Mouse (Mus musculus) kidney, adult 9 months (tissue): ENCODE results near the gene Ces1f.
A peak's percentile ranks its signal among the peaks of the same experiment; 100 is the strongest.
"Not testable (repeated sequence)": the region's sequence is repeated elsewhere in the genome, so short reads cannot be mapped to it uniquely, and the experiment has no call there.

ENCODE experiments used
- DNase-seq: peaks from one replicate; pipeline ENCODE4 v3.0.0; 2022

The Ces1f gene

DNA sequence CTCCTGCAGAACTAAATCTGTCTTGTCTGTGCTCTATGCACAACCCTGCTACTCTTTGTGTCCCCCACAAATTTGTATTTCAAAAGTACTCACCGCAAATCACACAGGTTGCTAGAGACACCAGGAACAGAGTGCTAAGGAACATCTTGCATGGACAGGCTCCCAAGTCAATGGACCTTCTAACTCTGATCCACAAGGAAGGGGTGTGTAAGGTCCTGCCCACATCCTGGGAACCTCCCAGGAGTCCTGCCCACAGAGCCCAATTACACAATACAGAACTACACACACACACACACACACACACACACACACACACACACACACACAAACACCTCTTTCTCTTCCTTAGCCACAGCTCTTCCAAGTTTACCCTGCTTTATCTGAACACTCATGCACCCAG, at the start of gene Ces1f:
TSS of gene Ces1f (minus strand) at position 192 of the 400 bp plus-strand sequence.
- peak; percentile 78 for DNase-seq

DNA sequence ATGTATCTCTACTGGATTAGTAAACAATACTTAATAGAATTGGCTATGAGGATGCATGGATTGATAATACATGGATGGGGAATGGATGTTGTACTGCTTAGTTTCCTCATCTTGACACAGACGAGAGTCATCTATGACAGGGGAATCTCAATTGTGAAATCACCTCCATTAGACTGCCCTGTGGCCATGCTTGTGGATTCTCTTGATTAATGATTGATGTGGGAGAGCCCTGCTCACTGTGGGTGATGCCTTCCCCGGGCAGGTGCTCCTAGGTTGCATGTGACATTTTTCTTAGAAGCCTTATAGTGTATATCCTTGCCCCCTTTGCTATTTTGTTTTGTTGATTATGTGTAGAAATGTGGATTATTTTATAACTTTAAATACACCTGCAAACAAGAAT, 45.6 kb upstream of the Ces1f start:
- peak; percentile 67 for DNase-seq

DNA sequence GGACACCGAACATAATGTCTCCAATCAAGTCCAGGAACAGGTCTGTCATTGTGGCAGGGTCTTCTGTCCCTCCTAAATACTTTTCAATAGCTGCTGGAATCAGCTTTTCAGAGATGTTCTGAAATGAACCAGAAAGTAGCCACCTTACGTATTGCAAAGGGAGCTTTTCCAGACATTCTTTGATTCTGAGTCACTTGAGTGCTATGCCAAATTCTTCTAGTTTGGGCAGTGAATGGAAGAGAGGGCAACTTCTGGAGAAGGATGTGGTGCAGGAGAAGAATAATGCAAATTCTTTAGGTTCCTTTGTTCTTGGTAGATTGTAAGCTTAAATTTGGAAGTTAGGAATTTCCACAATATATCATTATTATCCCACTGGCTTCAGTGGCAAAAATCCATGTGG, 37.5 kb upstream of the Ces1f start:
- DNase-seq = no peak

DNA sequence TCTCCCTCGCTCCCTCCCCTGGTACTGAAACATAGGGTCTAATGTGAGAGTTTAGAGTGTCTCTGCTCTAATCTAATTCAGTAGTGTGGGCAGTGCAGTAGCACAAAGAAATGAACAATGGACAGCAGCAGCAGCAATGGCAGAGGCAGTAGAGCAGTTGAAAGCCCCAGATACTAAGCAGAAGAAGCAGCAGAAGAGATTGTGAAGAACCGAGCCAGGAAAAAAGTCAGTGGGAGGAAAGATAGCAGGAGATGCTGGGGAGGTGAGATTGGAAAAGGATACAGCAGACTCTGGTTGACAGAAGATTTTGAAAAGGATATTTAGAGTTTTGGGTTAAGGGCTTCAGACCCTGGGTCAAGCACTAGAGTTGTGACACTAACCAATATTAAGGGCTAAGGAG, 36.0 kb upstream of the Ces1f start:
- no peak for DNase-seq

GRCm38 (mm10) chr8:93283896-93284295, 4.3 kb upstream of the Ces1f start:
- DNase-seq = no peak

- no peak for DNase-seq
Measured at GRCm38 (mm10) chr8:93282349-93282748, 2.8 kb upstream of the Ces1f start.

GRCm38 (mm10) chr8:93278176-93278805, 1.3 kb downstream of the Ces1f start:
- peak; percentile 82 for DNase-seq

DNA sequence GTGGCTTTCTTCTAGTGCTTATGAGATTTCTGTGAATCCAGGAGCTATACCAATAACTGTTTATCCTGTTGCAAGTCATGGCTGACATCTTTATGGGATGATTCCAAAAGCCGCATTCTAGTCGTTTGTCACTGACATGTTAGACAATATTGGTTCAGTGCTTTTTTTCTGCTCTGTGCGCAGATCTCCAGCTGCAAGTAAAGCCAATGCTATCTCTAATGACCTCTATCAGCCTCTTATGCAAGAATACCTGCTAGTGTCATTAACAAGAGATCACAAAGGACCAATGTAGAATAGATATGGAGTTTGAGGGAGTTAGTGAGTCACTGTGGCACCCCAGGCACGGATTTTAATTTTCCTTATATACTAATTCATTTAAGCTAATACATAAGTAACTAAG, 4.9 kb downstream of the Ces1f start:
- DNase-seq = no peak

DNA sequence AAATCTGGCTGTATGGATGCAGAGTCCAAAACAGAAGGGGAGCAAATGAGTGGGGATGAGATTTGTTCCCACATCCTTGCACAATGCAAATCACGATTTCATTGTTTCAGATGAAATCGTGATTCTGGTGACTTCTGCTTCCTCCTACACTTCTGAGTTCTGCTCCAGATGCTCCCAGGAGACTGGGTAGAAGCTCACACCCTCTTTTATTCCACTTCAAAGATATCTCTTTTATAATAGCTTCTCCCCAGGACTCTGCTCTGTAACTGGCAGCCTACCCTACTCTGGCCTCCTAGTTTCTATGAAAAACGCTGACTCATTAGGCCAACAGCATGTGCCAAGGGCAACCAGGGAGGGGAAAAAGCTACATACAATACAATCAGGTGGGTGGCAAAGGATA, 6.2 kb downstream of the Ces1f start:
- DNase-seq = peak; percentile 63

- peak; percentile 76 for DNase-seq
Measured at GRCm38 (mm10) chr8:93272686-93273085, 6.9 kb downstream of the Ces1f start.

GRCm38 (mm10) chr8:93261436-93261835, 18.1 kb downstream of the Ces1f start:
- peak; percentile 72 for DNase-seq

DNA sequence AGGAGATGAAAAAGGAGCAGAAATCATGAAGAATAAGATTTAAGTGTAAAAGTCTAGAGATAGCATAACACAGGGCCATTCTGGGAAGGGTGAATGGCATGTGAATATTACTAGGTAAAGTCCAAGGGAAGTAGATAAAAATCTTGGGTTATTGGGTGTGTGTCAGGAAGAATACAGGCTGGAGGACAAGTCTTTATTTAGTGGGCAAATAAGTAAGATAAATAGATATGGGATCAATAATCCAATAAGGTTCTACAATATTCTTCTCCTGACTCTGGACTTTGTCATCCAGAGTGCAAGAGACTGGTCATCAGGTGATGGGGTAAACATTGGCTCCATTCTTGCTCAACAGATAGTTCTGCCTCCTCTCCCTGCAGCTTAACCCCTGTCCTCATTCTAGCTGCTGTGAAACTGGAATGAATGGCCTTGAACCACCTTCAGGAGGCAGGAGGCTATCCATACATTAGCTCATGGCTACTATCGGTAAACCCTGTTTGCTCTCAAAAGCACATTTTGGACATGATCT, 27.1 kb downstream of the Ces1f start:
- DNase-seq = no peak

DNA sequence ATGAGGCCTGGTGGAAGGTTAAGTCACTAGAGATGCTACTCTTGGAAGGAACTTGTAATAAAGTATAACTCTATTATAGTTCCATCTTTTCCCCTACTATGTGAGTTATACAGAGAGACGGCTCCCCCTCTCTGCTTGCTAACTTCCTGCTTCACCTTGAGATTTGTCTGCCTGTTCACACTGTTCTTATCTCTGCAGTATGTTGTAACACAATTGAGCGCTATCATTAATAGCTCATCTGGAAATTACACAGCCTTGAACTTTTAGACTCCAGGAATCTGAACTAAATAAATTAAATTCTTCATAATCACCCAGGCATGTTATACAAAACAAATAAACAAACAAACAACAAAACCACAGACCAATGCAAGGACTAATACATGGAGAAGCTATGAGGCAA, 33.5 kb downstream of the Ces1f start:
- DNase-seq = no peak

- DNase-seq = no peak
Measured at GRCm38 (mm10) chr8:93239884-93240283, 39.7 kb downstream of the Ces1f start.

GRCm38 (mm10) chr8:93235681-93236080, 43.9 kb downstream of the Ces1f start:
- DNase-seq = peak; percentile 80

DNA sequence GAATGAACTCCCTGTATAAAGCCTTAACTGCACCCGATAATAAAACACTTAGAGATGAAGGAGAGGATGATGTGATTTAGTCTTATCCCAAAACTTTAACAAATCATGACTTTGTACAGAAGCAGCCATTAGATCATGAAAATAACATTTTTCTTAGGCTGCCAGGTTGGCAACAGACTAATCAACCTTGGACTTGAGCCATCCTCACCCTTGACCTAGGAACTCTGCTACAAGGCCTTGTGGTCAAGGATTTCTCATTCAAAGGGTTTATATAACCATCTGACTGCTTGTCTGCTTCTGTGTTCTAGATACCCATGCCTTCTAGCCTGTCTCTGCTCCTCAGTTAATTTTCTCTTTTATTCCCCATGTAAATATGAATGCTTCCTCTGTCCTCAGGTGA, 44.8 kb downstream of the Ces1f start:
- peak; percentile 82 for DNase-seq

GRCm38 (mm10) chr8:93234068-93234467, 45.5 kb downstream of the Ces1f start:
- DNase-seq = peak; percentile 71

- DNase-seq = peak; percentile 86
Measured at GRCm38 (mm10) chr8:93229446-93229845, 50.1 kb downstream of the Ces1f start, which contains the start of gene Ces1e. Gene Ces1e, minus strand, starts transcription at chr8:93229619.

DNA sequence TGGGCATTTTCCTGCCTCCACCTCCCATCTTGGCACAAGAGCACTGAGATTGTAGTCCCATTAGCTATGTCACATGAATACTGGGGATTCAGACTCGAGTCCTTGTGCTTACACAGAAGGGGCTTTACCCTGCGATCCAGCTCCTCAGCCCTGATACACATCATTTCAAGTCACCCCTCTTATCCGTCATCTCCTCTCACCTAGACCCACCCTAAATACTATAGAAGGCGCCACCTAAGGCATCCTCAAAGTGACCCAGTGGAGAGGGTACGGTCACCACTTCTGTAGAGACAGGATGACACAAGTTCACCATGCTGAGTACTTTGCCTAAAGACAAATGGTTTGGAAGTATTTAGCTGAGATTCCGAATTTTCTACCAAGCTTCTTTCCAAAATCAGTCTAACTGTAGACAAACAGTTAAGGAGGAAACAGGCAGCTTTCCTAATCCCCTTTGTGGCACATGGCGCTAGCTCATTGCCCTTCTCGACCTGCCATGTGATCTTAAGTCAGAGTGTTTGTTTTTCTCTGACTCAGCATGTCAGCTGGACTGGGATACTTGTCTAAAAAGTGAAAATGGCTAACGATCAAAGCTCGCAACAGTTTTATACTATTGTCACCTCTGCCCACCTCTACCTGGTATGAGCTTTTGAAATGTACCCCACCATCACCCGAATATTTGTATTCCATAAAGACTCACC, 50.7 kb downstream of the Ces1f start:
- DNase-seq = peak; percentile 88

- DNase-seq = not testable (repeated sequence)
Measured at GRCm38 (mm10) chr8:93226471-93226870, 53.1 kb downstream of the Ces1f start.

DNA sequence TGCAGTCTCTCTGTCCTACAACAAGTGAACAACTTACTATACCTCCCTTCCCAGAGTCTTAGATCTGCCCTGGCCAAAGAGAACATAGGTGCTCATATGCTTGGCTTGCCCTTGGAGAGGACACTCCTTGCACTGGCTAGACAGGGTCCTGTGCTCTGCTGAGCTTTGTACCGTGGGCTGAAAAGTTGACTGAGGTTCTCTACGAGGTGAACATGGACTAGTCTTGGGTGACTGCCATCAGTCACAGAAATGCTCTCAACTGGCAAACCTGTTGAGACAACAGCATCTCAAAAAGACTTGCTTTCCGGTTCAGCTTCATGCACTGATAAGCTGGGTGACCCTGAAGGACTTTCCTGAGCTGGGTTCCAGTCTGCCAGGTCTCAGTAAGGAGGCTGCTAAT, 57.7 kb downstream of the Ces1f start:
- peak; percentile 71 for DNase-seq

GRCm38 (mm10) chr8:93217867-93218266, 61.7 kb downstream of the Ces1f start:
- DNase-seq = peak; percentile 38

DNA sequence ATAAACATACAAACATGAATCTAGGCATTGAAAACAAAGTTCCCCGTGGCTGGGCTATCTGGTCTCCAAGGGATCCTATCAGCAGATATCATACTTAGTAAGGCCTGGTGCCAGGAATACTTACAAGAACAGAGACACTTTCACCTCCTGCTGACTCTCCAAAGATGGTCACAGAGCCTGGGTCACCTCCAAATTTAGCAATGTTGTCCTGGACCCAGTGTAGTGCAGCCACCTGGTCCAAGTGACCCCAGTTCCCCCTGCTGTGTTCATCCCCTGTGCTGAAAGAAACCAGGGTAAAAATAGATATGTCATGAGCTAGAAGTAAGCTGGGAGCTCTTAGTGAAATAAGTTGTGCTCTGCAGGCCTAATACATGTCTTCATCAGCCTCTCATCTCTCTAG, 62.2 kb downstream of the Ces1f start:
- DNase-seq = no peak

- no peak for DNase-seq
Measured at GRCm38 (mm10) chr8:93211091-93211490, 68.5 kb downstream of the Ces1f start.
